Mouse (Mus musculus) cerebellum, adult 9-11 months (tissue): Measurements from ENCODE around the gene Plcl1.
A peak's percentile ranks its signal among the peaks of the same experiment; 100 is the strongest.

Source experiments
- DNase-seq: peaks from one replicate; pipeline ENCODE4 v3.0.0; 2022

Gene Plcl1

GRCm38 (mm10) chr1:55618617-55619286, 213.0 kb downstream of the Plcl1 start:
- DNase-seq = peak; percentile 17

GRCm38 (mm10) chr1:55631496-55631895, 225.8 kb downstream of the Plcl1 start:
- no peak for DNase-seq

GRCm38 (mm10) chr1:55632024-55632423, 226.3 kb downstream of the Plcl1 start:
- DNase-seq = no peak

- no peak for DNase-seq
Measured at GRCm38 (mm10) chr1:55633326-55633725, 227.6 kb downstream of the Plcl1 start.

- no peak for DNase-seq
Measured at GRCm38 (mm10) chr1:55659518-55660210, 253.9 kb downstream of the Plcl1 start.

- no peak for DNase-seq
Measured at GRCm38 (mm10) chr1:55661381-55661780, 255.7 kb downstream of the Plcl1 start.

- DNase-seq = no peak
Measured at GRCm38 (mm10) chr1:55665137-55665827, 259.6 kb downstream of the Plcl1 start.

GRCm38 (mm10) chr1:55665828-55666673, 260.3 kb downstream of the Plcl1 start:
- peak; percentile 50 for DNase-seq

GRCm38 (mm10) chr1:55666798-55667197, 261.1 kb downstream of the Plcl1 start:
- DNase-seq = no peak

- DNase-seq = no peak
Measured at GRCm38 (mm10) chr1:55668622-55669237, 263.0 kb downstream of the Plcl1 start.

GRCm38 (mm10) chr1:55682676-55683075, 277.0 kb downstream of the Plcl1 start:
- no peak for DNase-seq

GRCm38 (mm10) chr1:55686261-55686660, 280.5 kb downstream of the Plcl1 start:
- DNase-seq = no peak

GRCm38 (mm10) chr1:55693636-55694220, 288.0 kb downstream of the Plcl1 start:
- DNase-seq = no peak

GRCm38 (mm10) chr1:55696206-55696605, 290.5 kb downstream of the Plcl1 start:
- DNase-seq = no peak

- DNase-seq = no peak
Measured at GRCm38 (mm10) chr1:55699393-55699970, 293.8 kb downstream of the Plcl1 start.

- DNase-seq = no peak
Measured at GRCm38 (mm10) chr1:55700016-55700415, 294.3 kb downstream of the Plcl1 start.

- no peak for DNase-seq
Measured at GRCm38 (mm10) chr1:55700726-55701125, 295.0 kb downstream of the Plcl1 start.

- DNase-seq = no peak
Measured at GRCm38 (mm10) chr1:55701601-55702000, 295.9 kb downstream of the Plcl1 start.

GRCm38 (mm10) chr1:55702106-55702505, 296.4 kb downstream of the Plcl1 start:
- no peak for DNase-seq

- no peak for DNase-seq
Measured at GRCm38 (mm10) chr1:55704707-55705106, 299.0 kb downstream of the Plcl1 start.

GRCm38 (mm10) chr1:55705173-55705572, 299.5 kb downstream of the Plcl1 start:
- DNase-seq = no peak

GRCm38 (mm10) chr1:55705756-55706155, 300.0 kb downstream of the Plcl1 start:
- DNase-seq = no peak
